Mouse (Mus musculus) kidney, postnatal 36 days (tissue): ENCODE results near the gene Trcg1.

Source experiments
- DNase-seq, 2 experiments: peaks; one replicate each; pipeline ENCODE4 v3.0.0; 2021 to 2022; ENCODE audit warnings: mixed read lengths in 2 of 2

Trcg1 gene

DNA sequence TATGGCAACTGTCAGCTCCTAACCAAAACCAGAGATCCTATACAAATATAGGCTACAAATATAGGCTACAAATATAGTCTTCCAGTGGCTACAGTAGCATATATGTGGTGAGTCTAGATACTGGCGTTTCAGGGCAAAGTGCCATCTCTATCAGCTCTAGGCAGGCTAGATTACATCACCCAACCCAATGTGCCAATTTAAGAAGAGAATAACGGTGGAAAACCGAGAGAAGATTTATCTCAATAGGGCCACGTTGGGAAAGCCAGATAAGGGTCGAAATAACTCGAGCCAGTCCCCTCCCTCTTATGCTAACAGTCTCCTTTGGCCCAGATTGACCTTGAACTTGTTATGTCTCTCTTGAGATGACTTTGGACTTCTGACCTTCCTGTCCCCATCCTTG is 3.2 kb upstream of the Trcg1 start:
- no peak for DNase-seq

DNA sequence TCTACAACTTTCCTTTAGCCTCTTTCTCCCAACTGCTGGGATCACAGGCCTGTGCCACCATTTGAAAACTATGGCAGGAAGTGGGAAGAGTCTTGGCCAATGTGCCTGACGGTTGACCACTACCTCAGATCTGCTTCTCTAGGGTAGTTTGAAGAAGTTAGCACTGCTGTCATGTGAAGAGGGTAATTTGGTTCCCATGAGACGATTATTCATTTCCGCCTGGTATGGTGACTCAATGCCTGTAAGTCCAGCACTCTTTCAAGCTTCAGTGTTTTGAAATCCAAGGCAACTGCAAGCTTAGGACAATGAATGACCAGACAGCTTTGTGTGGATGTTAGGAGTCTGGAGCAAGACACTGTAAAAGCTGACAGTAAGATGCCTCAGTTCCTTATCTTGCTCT is 2.6 kb upstream of the Trcg1 start:
- DNase-seq: no peak

DNA sequence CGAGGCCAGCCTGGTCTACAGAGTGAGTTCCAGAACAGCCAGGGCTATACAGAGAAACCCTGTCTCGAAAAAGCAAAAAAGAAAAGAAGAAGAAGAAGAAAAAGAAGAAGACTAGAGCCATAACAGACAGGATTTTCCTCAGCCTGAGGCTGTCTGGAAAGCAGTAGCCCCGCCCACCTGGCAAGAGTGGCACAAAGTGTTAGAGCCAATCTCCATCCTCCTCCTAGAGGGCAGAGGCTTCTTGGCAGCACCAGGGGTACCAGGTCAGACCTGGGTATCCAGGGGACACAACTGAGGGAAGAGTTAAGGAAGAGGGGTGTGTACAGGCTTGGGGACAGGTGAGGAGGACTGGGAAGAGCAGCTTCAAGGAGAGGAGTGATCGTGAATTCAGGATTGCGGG is 1.3 kb downstream of the Trcg1 start:
- DNase-seq: peak in 1 of 2 experiments; percentile 71

DNA sequence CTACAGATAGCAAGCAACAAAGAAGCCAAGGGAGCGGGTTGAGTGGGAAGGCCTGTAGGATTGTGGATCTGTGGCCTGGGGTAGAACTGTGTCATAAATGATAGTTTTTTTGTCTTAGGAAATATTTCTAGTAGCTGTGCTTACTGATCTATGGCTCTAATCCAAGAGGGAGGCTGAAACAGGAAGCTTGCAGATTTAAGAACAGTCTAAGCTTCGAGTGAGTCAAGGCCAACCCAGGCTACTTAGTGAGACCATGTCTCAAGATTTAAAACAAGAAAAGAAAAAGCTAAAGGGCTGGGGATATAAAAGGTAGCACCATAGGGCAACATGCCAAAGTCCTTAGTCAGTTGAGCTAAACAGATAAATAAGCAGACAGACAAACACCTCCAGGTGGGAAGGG is 1.9 kb downstream of the Trcg1 start:
- DNase-seq: no peak

DNA sequence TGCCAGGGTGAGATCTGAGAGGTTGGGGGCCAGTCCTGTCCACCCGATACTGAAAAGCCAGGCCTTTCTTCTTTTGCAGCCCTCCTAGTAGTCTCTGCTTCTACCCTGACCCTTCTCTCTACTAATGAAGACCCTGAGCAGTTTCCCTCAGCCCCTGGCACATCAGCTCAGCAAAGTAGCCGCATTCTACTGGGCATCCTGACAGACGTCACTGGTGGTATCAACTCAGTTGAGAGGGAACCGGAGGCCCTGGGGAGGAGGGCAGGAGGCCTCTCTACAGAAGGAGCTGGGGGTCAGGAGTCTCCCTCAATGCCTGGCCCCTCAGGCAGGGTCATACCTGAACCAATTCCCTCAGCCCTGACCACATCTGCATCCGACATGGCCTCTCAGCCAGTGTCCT is 4.8 kb downstream of the Trcg1 start:
- DNase-seq: no peak

DNA sequence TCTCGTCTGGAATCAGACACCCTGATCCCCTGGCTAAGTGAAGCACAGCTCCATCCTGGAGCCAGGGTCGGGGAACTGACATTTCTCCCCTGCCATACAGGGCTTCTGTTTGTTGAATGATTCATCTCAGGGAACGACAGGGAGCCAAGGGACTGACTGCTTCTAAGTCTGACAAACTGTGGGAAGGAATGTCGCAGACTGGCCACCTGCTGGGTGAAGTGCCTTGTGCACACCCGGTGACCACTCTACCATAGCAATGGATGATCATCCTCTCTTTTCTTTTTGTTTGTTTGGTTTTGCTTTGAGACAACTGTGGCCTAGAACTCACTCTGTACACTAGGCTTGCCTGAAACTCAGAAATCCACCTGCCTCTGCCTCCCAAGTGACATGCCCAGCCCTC is 6.6 kb downstream of the Trcg1 start:
- DNase-seq: no peak

DNA sequence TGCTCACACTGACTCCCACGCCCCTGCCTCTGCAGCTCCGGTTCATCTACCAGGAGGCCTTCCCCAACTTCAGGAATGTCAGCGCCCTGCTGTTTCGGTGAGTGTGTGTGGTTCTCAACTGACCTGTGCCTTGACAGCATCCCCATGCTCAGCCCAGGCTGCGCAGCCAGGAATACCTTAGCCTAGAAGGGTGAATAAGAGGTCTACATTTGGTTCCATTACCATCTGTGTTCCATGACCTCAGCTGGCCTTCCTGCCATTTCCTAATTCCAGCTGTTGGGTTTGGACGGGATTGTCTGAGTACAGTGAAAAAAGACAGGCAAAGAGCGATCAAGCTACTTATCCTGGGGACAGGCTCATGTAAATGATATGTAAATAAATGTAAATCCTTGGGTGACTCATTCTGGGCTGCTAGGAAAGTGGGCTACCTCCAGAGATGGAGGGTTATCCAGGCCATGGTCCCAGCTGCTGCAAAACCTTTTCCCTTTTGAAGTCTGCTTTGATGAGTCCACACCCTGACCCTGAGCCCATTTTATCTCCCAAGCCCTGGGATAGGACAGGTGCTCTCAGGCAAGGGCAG is 7.8 kb downstream of the Trcg1 start:
- no peak for DNase-seq

DNA sequence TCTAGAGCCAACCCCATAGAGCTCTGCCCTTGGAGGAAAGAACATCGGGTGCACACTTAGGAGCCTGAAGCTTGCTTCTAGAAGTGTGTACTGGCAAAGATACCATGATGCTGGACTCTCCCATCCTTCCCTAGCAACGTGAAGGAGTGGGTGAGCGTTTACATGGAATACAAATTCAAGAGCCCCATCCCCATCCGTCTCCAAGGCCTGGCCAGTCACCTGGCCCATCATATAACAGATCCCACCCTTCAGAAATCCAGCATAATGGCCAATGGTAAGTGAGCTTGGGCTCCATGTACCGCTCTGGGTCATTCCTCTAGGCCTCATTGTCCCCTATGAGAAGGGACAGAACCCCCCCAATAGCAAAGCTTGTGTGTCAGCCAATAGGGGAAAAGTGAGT is 10.1 kb downstream of the Trcg1 start:
- DNase-seq: no peak

DNA sequence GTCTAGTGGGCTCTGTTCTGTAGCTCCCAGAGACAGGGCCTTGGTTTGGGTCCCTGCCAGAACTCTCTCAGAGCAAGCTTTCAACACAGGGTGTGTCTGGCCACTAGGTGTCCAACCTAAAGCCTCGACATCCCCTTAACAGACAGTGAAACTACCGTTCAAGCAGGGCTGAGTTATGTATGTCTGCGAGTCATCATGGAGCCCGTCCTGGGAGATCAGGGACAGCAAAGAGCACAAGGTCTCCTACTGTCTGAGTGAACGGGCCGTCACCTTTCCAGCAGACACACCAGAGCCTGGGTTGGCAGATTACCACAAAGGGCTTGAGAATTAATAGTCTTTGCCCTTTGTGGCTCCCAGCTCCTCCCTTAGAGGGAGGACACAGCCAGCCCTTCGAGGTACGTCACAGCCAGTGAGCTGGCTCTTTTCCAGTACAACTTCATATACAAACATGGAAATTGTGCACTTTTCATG is 10.9 kb downstream of the Trcg1 start:
- DNase-seq: peak; percentile 73 to 83

DNA sequence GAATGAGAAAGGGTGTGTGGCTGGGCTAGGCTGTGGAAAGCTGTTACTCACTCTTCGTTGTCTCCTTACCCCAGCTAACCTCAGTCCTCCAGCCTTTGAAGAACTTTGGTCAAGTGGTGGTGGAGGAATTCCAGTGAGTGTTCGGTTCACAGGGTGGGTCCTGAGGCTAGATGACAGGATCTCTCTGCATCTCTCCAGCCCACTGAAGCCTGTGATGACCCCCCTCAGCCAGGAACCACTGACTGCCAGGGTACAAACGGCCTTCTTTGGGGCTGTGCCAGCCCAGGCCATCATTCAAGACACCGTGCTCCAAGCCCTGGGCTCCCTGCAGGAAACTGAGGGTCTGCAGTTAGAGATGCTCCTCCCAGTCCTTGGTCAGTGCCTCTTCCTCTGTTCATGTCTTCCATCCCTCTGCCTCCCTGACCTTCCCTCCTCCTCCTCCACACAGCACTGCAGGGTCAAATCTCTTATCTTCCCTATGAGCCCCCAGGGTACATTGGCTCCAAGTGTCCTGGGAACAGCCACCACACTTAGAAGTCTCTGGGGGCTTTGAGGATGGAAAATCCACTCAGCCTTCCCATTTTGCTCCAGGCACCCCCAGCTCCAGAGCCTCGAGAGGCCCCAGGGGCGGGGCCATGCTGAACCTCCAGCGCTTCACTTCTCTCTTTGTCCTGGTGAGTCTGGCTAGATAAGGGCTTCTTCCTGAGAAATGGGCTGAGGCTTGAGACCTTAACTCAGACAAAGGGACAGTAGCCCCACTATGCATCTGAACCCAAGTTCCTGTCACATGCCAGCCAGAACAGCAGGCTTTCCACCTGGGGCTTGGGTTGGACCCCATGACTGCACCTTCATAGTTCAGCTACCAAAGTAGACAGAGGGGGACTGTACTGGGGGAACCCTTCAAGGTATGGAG is 11.9 kb downstream of the Trcg1 start:
- peak; percentile 38 to 66 for DNase-seq

DNA sequence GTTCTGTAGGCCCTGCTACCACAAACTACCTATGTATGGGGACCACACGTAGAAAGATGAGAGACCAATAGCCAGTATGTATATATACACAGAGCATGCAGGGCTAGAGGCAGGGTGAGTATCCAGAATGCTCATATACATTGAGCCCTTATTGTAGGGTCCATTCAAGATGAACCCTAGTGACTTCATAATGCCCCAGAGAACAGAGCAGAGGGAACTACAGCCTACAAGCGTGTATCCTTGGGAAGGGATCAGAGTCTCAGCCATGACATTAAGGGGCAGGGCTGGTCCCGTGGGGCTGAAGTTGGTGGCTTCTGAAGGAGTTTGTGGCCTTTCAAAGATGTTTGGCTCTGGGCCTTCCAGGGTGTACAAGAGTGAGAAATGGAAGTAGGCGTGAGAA is 13.7 kb downstream of the Trcg1 start:
- no peak for DNase-seq

DNA sequence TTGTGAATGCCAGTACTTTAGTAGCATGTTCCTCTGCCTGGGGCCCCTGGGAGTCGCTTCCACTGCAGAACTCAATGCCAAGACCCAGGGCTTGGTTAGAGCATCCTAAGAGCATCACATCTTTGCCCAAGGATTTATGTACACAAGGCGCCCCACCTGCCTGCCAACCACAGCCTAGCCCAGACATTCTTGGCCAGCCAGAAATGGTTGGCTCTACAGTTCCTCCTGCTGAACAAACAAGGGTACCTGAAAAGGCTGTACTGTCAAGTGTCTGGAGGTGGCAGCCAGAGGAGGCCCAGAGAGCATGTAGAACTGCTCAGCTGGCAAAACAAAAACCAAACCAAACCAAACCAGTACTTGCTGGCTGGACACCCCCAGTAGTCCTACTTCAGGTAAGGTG is 14.8 kb downstream of the Trcg1 start:
- DNase-seq: no peak

DNA sequence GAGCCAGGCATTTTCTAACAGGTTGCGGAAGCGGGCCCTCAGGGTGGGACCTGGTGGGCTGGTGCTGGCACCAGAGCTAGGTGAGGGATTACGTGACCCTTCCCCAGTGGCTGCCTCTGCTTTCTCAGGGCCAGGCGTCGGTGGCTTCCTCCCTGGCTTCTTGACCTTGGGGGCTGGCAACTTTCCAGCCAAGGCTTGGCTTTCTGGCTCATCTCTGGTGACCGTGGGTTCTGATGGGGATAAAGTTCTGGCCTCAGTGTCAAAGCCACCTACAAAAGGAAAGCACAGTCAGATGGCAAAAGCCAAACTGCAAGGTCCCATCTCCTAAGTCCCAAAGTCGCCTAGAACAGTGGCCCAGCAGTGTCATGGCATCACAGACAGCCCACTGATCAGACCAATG is 17.7 kb downstream of the Trcg1 start:
- DNase-seq: peak; percentile 57 to 72

DNA sequence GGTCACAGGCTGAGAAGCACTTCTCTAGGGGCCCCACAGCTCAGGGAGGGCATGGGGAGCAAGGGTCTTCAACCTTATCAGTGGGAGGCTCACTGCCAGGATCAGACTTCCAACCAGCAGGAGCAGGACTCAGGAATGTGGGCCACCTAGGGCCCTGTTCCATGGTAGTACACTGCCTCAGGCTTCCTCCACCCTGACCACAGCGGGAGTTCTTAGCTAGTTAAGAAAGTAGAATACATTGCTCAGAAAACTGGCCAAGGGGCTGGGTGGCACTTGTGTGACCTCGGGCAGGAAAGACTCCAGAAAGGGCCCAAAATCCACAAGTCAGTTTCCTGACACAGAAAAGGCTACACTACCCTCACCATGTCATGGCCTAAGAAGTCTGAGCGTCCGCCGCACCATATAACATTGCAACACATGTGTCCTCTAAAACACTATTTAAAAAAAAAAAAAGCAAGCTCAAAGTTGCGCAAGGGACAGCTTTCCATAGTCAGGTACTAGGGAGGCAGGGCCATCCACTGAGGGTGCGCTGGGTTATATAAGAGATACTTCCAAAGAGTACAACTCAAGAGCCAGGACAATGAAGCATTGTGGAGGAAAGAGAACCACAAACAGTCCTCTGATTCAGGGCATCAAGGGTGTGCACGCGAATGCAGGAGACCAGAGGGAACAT is 18.6 kb downstream of the Trcg1 start:
- DNase-seq: no peak

DNA sequence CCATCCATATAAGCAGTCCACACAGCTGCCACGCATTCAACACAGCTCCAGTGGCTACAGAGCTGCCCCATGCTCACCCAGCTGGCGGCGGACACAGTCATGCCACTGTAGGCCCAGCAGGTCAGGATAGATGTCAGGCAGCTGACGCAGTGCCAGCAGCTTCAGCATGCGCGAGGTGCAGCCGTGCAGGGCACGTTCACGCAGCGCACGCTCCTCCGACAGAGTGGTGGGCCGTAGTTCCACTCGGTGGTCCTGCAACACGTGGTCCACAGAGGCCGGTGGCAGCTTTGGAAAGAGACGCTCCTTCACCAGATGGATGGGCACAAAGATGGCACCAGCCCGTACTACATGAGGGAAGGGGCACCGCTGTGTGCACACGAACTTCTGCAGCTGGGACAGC is 20.0 kb downstream of the Trcg1 start:
- no peak for DNase-seq

DNA sequence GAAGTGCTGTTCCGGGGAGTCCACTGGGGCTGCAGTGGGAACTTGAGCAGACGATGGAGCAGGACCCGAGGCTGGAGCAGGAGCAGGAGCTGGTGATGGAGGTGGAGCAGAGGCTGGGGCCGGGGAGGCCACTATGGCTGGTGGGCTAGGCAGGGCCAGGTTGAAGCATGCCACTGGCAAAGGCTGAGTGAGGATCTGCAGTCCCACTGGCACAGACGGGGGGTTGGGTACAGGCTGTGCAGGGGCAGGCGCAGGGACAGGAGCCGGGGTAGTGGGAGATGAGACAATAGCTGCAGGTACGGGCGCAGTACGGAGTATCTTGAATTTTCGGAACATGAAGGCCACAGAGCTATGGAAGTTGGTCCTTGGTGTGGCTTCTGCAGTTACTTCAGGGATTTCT is 20.5 kb downstream of the Trcg1 start:
- no peak for DNase-seq

DNA sequence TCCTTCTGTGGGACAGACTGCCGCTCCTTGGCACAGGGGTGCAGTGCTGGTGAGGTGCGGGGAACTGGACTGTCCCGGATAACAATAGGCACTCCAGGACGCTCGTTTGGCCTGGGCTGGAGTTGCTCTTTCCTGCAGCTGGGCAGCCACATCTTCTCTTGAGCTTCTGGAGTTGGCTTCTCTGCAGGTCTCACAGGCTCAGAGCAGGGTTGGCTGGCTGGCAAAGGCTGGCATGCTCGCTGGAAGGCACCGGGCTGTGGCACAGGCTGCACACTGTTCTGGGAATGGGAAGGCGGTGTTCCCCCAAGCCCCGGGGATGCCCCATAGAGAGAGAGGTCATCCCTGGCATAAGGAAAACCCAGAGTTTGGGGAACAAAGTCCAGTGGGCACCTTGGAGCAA is 21.3 kb downstream of the Trcg1 start:
- peak in 1 of 2 experiments; percentile 28 for DNase-seq

DNA sequence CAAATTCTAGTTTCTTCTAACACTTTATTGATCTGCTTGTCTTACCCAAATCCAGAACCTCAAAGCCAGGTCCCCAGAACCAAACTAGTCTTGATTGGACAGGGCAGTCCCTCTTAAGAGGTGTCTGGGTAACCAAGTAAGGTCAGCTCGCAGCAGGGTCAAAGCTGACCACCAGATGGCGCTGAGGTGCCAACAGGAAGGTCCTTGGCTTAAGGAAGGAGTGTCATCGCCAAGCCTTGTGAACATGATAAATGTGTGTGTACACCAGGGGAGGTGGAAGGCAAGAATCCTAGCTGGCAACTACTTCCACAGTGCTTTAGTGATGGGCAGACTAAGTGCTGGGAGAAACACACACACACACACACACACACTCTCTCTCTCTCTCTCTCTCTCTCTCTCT is 23.4 kb downstream of the Trcg1 start:
- DNase-seq: peak; percentile 94 to 98

DNA sequence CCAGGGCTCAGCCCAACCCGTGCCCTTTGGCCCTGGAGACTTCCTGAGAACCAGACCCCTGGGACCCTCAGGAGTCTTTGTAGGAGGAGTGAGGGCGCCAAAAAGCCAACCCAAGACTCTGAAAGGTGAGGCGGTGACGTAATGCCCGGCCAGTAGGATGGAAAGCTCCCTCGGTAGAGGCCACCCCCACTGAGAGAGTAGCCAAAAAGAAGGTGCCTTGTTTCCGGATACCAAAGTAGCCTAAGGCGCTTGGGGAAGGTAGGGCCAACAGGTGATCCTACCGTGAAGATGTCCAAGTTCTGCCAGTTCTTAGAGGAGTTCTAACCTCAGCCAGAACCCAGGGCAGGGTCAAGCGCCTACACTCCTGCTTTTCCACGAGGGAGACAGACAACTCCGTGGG is 24.6 kb downstream of the Trcg1 start:
- DNase-seq: no peak

DNA sequence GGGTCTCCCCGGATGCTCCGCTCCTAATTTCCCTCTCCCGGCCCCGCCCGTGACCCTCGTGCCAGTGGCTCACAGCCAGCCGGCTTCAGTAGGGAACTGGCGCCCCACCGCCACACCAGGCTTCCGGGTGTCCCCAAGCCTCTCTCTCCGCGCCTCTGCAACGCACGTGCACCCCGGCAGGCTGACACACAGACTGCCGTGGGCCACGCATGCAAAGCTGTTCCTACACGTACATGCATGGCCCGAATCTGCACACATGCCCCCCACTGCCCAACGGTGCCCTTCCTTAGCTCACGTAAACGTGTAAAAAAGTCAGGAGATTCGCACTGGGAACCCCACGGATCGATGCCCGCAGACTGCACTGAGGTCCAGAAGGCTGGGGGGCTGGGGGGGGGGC is 25.2 kb downstream of the Trcg1 start:
- DNase-seq: peak; percentile 49 to 80

DNA sequence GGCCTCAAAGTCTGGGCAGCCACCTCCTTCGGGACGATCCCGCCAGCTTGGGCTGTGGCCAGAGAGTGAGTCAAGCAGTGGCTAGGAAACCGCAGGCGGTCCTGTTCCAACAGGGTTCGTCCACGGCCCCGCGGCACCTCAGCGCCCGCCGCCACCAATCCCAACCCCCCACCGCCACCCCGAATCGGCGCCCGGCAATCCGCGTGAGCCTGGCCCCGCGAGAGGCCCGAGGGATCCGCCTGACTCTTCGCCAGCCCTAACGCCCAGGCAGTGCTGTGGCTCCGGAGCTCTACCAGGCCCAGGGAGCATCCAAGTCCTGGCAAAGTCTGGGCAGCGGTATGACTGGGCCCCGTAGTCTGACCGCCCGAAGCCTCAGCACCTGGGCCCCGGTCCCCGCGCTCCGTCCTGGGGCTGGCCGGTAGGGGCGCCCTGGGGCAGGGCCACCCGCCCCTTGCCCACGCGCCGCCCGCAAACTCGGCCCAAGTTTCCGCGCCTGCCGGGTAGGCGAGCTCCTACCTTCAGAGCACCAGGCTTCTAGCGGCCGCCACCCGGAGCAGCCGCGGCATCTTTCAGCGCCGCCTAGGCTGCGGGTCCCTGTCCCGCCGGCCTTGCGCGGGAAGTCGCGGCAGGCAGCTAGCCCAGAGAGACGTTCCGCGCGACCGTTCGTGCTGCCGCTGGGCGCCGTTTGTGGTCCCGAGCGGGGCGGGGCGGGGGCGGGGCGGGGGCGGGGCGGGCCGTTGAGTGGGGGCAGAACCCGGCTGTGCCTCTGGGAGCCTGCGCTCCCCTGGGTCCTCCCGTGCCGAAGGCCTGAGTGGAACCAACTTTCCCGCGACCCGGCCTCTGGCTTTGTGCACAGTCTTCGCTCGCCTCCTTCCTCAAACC is 25.8 kb downstream of the Trcg1 start, which contains the start of gene 1700017B05Rik:
TSS of gene 1700017B05Rik (minus strand) at position 700 of the 882 bp plus-strand sequence.
- DNase-seq: peak; percentile 64 to 87

DNA sequence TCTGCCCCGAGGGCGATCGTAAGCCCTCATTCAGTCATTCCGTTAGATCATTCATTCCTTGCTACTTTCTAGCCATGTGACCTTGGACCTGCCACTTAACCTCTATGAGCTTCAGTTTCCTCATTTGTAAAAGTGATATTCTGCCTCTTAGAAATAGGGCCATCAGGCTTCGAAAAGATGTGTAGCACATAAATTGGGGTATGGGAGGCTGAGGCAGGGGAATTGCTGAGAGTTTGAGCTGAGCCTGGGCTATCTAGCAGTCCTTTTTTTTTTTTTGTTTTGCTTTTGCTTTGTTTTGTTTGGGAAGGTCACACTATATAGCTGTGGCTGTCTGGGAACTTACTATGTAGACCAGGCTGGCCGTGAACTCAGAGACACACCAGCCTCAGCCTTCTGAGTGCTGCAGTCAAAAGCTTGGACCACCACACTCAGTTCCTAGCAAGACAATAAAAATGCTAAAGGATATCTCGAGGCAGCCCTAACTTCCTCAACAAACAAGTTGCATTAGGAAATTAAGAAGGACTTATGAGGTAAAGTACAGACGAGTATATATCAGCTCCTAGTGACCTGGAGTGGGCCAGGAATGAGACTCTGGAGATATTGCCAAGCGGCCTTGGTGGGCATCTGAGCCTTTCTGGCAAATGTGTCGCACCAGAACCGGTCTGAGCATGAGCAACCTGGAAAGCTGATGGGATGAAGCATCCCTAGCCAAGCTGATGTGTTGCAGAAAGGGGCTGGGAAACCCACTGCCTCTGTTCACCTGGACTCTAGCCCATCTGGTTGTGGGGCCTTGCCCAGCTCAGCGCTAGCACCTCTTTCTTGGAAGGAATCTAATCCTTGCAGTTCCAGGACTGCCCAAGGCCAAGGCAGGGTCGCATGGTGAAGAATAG is 26.7 kb downstream of the Trcg1 start:
- DNase-seq: no peak
